Mouse (Mus musculus) large intestine, adult 2 months (tissue): ENCODE data around the gene Apmap. TPM values are rescaled to one million over a fixed set of nuclear protein-coding genes. Genes with fewer than 3 reads are reported as not detected.

ENCODE experiments used
- DNase-seq: peaks from one replicate; pipeline ENCODE4 v3.0.0-alpha.2; 2012; ENCODE audit warnings: low read depth, low spot score
- WGBS: fragments of 180-500 bp; shearing (Covaris S2); methylation state at CpG from one replicate; pipeline ENCODE4 v1.1.7; 2018; 5-methylcytosine and 5-hydroxymethylcytosine counted together
- polyA plus RNA-seq: library from polyadenylated mRNA; depleted of rRNA; stranded (reverse); fragments of >200 nt; gene quantifications from 2 replicates; pipeline ENCODE4 v1.2.3, GENCODE M21; 2012; rRNA removed

Apmap gene
- polyA plus RNA-seq = 56.1 and 59.0 TPM in 2 replicates

DNA sequence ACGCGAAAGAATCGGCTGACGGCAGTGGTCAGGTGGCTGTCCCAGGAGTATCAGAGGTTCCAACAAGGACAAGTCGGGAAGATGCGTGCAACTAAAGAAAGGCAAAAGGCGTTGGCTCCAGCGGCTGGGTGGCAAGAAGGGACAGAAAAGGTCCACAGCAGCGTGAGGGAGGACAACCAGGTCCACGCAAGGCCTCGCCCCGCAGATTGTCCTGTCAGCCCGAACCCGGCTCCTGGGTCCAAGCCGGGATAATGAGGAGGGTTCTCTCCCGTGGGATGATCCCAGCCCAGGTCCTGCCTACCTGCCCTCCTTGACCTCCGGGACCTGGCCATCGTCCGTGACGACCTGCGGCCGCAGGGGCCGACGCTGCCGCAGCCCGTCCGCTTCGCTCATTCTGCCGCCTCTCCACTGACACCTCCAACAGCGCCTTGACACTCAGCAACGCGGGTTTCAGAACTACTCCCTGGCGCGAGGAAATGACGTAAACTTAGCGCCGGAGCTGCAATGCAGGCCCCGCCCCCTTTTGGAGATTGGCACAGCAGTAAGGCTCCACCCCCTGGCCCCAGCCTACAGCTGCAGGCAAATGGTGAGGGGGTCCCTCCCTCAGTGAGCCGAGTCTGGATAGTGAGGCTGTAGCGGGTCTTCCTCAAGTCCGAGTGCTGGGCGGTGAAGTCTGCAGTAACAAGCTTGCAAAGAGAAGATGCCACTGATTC lies at the start of gene Apmap:
Gene Apmap (minus strand): TSS at position 481 of the 713 bp plus-strand sequence.
- peak; percentile 89 for DNase-seq
- under 1% methylated on average over 42 of the region's 42 CpGs for WGBS

DNA sequence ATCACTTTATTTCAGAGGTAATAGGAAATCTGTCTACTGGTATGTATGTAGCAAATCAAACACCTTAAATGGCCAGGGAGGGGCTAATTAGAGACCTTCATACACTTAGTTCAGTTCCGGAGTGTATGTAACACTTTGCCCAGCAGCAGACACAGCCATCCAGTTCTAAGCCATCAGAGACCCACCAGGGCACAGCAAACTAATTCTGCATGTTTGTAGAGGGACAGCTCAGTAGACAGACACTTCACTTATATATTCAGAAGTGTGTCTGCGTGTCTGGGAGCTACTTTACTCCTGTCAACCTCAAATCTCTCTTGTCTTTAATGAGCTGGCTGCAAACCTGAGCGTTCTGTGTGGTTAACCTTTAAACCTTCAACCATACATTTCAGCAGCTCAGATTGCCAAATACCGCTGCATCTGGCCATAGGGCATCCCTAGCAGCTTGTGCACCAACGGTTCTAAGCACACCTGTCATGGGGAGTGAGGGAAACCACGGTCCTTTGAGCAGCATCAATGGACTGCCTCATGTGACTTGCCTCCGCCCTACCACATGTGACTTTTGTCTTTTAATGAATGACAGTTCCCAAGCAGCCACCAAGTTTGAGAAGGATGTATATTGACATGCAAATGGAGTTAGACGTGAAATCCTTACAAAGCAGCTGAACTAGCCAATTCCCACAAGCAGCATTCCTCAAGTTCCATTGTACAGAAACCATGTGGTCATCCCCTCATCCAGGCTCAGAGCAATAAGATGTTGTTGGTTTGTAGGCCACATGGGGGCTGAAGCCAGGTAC lies 48.8 kb upstream of the Apmap start:
- DNase-seq = no peak
- WGBS = 29% methylated on average over 8 of the region's 8 CpGs

DNA sequence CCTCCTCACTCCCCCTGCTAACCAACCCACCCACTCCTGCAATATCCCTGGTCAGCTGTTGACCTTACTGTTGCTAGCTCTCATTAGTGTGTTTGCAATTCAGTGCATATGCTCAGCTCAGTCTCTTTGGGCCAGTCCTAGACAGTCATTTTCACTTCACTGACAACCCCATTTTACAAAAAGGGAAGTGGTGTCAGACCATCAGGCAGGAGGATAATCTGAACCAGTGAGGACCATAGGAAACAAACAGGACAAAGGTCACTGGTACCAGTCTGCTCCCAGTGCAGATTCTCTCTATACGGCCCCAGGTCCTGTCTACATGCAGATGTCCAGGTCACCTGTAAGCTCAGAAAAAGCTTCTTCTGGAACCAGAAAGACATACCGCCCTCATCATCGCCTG lies 47.7 kb upstream of the Apmap start:
- 89% methylated on average over 3 of the region's 3 CpGs for WGBS
- no peak for DNase-seq

DNA sequence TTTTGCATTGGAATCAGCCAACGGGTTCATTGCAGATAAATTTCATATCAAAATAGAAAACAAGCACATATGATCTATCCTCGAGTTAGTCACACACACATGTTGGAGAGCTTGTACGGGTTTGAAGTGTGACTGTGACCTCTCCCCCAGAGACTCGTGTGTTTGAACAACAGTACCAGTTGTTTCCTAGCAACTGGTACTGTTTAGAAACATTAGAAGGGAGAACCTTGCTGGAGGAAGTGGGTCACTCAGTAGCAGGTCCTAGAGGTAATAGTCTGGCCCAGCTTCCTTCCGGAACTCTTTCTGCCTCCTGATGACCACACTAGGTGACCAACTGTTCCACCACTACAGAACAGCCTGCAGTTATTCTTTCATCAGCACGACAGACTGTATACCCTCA lies 46.9 kb upstream of the Apmap start:
- 45% methylated on average over 6 of the region's 6 CpGs for WGBS
- DNase-seq = no peak

DNA sequence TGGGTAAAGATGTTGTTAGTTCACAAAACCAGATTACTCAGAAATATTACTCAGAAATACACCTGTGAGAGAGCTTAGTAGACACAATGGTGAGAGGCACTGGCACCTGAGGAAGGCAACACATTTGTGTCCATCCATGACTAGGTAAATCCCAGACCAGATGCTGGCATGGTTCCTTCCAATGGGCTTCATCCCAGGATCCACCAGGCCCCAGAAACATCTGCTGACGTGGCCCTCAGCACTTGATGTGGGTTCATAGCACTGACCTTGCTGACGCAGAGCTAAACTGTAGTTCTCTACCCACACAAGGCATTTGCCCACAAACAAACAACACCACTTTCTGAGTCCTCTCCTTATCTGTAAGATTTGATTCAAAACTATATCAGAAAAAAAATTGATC lies 46.4 kb upstream of the Apmap start:
- no peak for DNase-seq
- WGBS = 90% methylated on average over 2 of the region's 2 CpGs

DNA sequence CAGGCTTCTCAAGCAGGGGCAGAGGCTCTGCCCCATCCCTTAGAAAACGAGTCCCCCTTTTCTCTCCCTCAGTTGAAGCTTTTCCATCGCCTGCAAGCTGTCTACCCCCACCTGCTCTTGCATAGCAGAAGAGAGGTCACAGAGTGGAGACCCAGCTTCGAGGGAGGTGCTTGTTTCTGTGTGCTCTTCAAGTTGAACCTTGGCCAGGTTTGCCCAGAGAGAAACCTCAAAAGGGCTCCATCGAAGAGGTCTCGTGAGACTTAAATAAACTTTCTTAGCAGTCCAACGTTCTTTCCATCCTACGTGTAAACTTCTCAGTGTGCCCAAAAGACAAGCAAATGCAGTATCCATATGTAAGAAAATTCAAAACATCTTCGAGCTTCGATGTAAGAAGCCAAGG lies 43.0 kb upstream of the Apmap start:
- 46% methylated on average over 9 of the region's 9 CpGs for WGBS
- DNase-seq = no peak

DNA sequence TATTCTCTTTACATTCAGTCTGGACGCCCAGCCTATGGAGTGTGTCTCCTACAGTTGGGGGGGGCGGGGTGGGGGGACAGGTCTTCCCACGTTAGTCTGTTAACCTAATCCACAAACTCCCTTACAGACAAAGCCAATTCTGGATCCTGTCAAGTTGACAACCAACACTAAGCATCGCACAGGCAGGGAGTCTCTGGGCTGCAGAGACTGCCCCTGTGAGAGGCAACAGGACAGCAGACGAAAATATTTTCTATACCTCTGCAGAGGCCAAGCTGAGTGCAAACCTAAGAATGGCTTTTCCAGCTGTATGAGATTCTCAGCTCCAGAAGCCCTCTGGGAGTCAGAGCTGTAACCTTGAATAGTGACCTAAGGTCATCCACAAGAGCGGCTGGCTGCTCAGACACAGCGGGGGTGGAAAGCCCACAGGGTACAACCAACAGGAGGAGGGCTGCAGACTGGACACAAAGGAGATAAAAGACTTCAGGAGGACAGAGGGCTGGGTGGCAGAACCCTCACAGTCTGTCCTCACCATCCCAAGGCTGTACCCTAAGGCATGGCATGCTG lies 42.2 kb upstream of the Apmap start:
- no peak for DNase-seq
- WGBS = 78% methylated on average over 7 of the region's 7 CpGs

DNA sequence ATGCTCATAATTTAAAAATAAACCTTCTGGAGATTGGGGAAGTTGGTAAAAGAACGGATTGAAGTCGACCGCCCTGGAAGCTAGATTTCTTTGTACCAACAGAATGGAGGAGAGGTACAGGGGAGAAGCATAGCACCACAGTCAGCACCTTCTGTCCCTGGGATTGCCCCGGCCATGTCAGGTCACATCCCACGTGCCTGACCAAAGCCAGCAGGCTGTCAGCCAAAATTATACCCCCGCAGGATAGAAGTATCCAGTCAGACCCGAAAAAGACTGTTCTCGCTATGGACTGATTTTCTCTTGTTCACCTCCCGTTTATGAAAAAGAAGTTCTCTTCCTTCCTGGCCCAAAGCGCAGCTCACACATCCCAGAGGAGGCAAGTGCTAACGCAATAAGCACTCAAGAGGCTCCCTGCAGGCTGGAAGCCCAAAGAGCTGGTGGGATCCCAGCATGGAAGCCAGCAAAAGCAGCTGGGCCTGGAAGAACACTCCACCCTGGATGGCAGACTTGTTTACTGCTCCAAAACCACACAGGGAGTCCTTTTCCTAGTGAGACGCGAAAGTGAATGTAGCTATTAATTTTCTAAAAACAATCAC lies 40.0 kb upstream of the Apmap start:
- DNase-seq = no peak
- 67% methylated on average over 13 of the region's 13 CpGs for WGBS

DNA sequence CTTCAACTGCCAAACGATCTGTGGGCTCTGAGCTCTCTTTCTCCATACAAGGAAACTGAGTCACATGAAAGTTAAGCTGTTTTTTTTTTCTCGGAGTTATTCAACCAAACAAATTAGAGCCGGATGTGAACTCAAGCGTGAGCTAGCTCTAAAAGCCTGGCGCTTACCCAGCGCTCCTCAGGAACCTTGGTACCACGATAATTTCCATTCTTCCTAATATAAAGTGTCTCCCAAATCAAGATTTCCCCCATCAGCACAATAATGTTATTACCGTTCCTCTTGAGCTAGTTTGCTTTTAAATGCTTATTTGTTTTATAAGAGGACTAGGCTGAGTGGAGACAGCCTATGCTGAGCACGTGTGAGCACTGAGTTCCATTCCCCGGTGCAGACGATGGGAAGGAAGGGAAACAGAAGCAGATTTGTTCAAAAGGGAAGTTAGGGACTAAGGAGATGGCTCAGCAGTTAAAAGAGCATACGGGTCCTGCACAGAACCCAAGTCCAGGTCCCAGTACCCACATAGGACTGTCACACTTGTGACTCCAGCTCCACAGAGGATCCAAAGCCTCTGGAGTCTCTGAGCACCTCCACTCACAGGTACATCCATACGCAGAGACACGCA lies 39.4 kb upstream of the Apmap start:
- 78% methylated on average over 14 of the region's 14 CpGs for WGBS
- DNase-seq = no peak

DNA sequence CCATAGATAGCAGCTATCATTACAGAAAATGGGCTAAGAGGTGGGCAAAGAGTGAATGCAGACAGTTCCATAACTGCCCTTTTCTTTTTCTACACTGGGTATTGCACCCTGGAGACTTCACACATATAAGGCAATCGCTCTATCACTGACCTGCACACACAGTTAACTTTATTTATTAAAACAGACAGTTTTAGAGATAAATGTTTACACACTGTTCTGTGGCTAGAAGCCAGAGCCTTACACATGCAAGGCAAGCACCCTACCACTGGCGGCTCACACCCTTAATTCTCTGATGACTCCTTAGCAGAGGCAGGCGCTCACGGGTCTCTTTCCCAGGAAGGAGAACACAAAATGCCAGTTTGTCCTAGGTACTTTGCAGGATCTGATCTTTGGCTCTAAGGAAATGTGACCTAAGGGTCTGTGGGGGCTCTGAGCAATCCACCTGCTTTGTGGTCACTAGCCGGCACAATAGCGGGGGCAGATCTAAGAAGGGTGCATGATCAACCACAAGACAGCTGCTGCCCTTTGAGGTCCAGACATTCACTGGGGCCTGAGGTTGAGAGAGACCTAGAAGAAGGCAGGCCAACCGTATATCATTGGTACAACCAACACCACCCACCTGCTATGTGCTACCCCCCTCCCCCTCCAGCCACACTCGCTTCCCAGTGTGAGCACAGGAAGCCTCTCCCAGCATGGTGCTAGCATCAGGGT lies 38.2 kb upstream of the Apmap start:
- DNase-seq = no peak
- 72% methylated on average over 8 of the region's 8 CpGs for WGBS

DNA sequence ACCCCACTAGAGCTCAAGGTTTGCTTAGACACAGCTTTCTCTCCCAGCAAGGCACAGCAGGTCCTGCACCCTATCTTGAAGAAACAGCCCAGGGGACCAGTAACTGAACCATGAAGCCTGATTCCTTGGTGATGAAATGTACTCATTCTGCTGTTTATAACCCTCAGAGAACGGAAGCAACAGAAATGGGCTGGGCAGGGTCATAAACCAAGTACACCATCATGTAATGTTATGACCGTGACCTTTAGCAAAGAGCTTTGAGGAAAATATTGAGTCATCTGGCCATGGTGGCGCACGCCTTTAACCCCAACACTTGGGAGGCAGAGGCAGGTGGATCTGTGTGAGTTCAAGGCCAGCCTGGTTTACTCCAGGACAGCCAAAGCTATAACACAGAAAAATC lies 36.9 kb upstream of the Apmap start:
- 23% methylated on average over 4 of the region's 4 CpGs for WGBS
- DNase-seq = peak; percentile 87

DNA sequence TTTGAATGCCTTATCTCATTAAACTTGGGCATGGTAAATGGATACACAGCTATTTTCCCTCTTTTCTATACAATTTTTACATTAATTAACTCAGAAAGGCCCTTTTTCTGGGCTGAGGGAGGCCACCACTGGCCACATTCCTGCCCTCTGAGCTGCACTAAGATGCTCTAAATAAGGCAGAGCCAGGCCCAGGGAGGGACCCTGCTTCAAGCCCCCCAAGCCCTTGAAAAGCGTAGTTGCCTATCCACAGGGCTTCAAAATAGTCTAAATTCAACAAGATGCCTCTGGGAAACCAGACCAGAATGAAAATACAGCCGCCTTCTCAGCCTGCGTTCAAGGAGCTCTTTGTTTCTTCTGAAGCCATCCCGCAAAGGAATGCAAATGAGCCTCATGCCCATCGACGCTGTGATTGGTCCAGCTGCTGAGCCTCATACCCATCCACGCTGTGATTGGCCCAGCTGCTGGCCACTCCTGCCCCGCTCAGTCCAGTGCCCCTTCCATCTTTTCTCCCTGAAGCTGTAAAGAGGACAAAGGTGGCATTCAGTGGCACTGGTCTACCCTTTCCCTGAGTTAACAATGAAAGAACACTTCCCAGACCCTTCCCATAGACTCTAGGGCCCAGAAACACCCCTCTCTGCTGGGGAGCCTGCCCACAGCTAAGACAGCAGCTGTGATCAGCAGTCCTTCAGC lies 35.5 kb upstream of the Apmap start:
- 87% methylated on average over 8 of the region's 8 CpGs for WGBS
- DNase-seq = no peak

DNA sequence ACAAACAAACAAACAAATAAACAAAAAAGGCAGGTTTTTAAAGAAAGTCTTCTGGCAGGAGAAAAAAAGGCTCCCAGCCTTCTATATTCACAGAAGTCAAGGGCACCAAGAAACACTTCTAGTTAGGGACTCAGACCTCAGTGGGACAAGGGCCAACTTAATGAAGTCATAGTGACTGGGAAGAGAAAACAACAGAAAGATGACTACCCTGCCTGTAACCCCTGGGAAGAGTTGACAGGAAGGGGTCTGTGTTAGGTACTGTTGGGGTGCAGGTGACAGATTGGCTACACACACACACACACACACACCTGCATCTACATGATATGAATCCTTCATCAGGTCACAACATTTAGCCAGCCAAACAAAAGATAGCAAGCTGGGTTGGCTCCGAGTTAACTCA lies 34.8 kb upstream of the Apmap start:
- 93% methylated on average over 1 of the region's 1 CpGs for WGBS
- no peak for DNase-seq

DNA sequence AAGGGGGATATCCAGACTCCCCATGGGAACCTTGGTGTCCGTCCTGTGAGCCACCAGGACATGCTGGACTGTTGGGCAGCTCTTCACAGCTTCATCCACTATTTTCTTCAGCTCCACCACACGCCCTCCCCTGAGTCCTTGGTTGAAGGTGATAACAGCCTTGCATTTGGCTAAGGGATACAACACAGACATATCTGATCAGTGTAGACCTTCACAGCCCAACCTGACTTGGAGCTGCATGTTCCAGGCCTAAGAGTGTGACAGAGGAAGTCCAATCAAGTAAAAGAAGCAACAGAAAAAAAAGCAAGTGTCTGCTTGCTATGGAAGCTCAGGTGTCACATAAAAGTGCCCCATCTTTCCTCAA lies 30.0 kb upstream of the Apmap start:
- no peak for DNase-seq
- WGBS = 81% methylated on average over 2 of the region's 2 CpGs

DNA sequence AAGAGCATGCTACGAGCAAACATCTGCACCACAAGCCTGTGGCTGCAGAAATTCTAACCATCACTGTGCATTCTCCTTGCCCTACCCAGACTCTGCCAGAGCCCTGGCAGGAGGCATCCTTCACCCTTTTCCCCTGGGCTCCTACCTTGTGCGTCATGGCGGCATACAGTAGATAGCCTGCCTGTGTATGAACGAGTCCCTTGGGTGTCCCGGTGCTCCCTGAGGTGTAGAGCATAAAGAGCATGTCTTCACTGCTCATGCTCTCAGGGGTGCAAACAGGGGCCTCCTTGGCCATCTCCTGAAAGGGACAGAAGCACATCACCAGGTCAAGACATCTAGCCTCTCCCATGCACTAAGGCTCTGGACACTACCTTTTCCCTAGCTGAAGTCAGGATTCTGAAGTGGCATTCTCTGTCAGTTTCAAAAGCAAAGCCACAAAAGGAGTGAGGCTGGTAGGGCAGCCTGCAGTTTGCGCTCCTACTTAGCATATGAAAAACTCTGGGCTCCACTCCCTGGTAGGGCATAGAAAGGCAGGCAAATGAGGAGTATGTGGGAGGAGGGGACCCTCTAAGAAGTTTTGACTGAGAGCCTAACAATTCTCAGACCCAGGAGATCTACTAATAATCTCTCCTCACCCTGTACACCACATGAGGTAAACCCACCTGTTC lies 29.5 kb upstream of the Apmap start:
- no peak for DNase-seq
- WGBS = 90% methylated on average over 6 of the region's 6 CpGs

DNA sequence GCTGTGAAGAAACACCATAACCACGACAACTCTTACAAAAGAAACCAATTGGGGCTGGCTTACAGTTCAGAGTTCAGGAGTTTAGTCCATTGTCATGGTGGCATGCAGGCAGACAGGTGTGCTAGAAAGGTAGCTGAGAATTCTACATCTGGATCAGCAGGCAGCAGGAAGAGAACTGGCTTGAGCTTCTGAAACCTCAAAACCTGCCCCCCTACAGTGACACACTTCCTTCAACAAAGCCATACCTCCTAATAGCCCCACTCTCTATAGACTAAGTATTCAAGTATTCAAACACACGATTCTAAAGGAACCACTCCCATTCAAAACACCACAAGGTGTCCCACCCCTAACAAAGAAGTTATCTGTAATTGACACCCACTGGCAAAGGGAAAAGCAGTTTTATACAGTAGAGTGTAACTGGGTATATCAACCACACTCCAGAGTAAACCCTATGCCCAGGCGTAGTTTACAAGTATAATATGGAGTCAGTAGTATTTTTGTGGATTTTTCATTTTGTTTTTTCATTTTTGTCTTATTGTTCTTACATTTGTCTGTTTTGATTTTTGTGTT lies 27.6 kb upstream of the Apmap start:
- 56% methylated on average over 3 of the region's 3 CpGs for WGBS

DNA sequence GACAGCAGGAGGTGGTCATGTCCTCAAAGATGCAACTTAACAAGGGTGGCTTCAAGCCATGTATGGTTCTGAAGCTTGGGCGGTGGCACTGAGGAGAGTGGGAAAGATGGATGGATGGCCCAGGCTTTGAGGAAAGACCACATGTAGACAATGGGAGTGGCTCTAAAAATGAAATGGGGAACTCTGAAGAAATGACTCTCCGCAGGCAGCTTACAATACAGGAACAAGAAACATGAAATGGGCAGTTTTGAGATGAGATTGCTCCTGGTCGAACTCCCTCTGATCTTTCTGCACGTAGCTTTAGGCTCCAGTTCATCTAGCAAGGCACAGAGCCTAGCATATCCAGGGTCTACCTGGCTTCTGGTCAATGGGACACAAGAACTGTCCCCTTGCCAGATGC lies 20.9 kb upstream of the Apmap start:
- DNase-seq = no peak
- 85% methylated on average over 4 of the region's 4 CpGs for WGBS

More for the DNA sequence above, 27.6 kb upstream of the Apmap start:
- no peak for DNase-seq

DNA sequence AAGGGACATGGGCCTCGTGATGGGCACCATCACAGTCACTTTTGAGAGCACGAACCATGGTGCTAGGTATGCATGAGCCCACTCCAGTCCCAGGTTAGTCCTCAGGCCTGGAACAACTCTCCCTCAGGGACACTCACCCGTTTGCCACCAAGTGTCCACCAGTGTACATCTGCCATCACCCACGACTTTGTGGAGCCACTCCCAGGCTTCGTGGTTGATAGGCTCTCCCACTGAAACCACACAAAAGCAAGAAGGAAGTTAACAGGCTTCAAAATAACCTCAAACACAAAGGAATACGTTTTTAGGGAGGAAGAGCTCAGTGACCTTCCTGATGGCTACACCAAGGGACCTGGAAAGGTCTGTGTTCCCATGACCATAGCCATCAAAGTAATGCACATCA lies 18.8 kb upstream of the Apmap start:
- DNase-seq = no peak
- 57% methylated on average over 6 of the region's 6 CpGs for WGBS
